In the genomic region with DNA sequence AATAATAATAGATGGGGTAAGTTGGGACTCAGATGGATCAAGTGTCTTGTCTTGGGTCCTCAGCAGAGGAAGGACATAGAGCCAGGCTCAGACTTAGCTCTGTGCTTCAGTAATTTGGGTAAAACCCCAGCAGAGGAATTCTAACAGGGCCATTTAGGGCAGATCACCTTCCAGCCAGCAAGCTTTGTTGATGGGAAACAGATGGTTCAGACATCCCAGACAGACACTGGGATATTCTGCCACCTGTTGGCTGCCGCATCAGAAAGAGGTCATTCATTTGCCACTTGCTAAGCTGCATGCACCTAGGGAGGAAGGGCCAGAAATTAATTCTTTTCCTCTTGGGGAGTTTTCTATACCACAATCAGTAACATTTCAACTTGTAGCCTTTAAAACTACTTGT, we compare ENCODE assay signal across 19 mouse cellular contexts. TPM values are rescaled to one million over a fixed set of nuclear protein-coding genes. Genes with fewer than 3 reads are reported as not detected.
DNase-seq lines count a peak whose midpoint lies in the region; ATAC-seq and TF ChIP-seq lines count a peak whose summit lies in the region.
"Had no signal": no experiment of that assay in that cellular context is flagged by ENCODE, and none has a peak within 500 bp of the region (broad histone marks: within the 10 kb centered on the region; RNA-seq: fewer than 3 reads in every experiment).

No protein-coding gene starts in this region.

- H3K36me3 ChIP-seq in heart, embryonic 11.5 days (ENCODE audit: control insufficient read depth, insufficient read depth, low read length) = peaks cover 3% of the 10 kb centered on the region; the same call in 1 of the 2 replicates
- peaks cover 2% of the 10 kb centered on the region; the same call in 1 of the 2 replicates for H3K36me3 ChIP-seq in midbrain, postnatal 0 days (ENCODE audit: insufficient read depth, low read length)
- H3K36me3 ChIP-seq in midbrain, embryonic 13.5 days = no peaks in the 10 kb centered on the region
- H3K36me3 ChIP-seq in embryonic facial prominence, embryonic 10.5 days (replicated peaks) = no peaks in the 10 kb centered on the region
- H3K36me3 ChIP-seq: embryonic facial prominence, embryonic 15.5 days; forebrain, embryonic 10.5 days had no signal

- H3K4me2 ChIP-seq in heart, embryonic 11.5 days = no peak overlapping the region
- H3K4me2 ChIP-seq in midbrain, postnatal 0 days (ENCODE audit: low read depth, low read length, poor library complexity, severe bottlenecking) = no peak overlapping the region
- no peak overlapping the region for H3K4me2 ChIP-seq in midbrain, embryonic 13.5 days (replicated peaks)
- H3K4me2 ChIP-seq: embryonic facial prominence, embryonic 15.5 days had no signal

- no peak overlapping the region for H3K4me3 ChIP-seq in heart, embryonic 11.5 days (ENCODE audit: low read depth, low read length)
- H3K4me3 ChIP-seq in midbrain, postnatal 0 days (ENCODE audit: low read depth, low read length) = no peak overlapping the region
- H3K4me3 ChIP-seq in midbrain, embryonic 13.5 days (replicated peaks) = no peak overlapping the region
- no peak overlapping the region for H3K4me3 ChIP-seq in embryonic facial prominence, embryonic 10.5 days
- H3K4me3 ChIP-seq: embryonic facial prominence, embryonic 15.5 days; forebrain, embryonic 10.5 days; heart, embryonic 10.5 days; megakaryocyte, embryonic 14.5 days had no signal

- no peak overlapping the region for H3K27ac ChIP-seq in heart, embryonic 11.5 days (ENCODE audit: low read depth, low read length)
- no peak overlapping the region for H3K27ac ChIP-seq in midbrain, postnatal 0 days (ENCODE audit: low read depth, low read length)
- H3K27ac ChIP-seq in midbrain, embryonic 13.5 days = no peak overlapping the region
- H3K27ac ChIP-seq in embryonic facial prominence, embryonic 10.5 days (replicated peaks) = no peak overlapping the region
- H3K27ac ChIP-seq: embryonic facial prominence, embryonic 15.5 days; forebrain, embryonic 10.5 days; heart, embryonic 10.5 days had no signal

- H3K9ac ChIP-seq in heart, embryonic 11.5 days (ENCODE audit: low read depth, low read length) = no peak overlapping the region
- H3K9ac ChIP-seq in midbrain, postnatal 0 days (replicated peaks; ENCODE audit: low read length, poor library complexity, severe bottlenecking) = no peak overlapping the region
- no peak overlapping the region for H3K9ac ChIP-seq in midbrain, embryonic 13.5 days (replicated peaks)
- H3K9ac ChIP-seq: embryonic facial prominence, embryonic 15.5 days; liver, postnatal 0 days had no signal

- peak; percentile 88 for DNase-seq in heart, adult 11 months
- DNase-seq in midbrain, postnatal 0 days (ENCODE audit: low spot score) = no peak
- DNase-seq in embryonic facial prominence, embryonic 10.5 days (ENCODE audit: low spot score) = peak; percentile 34
- DNase-seq in thymus, postnatal 14 days = no peak
- no peak for DNase-seq in adipocyte (ENCODE audit: low spot score)
- DNase-seq: gastrocnemius, postnatal 14 days; heart, postnatal 4 days; liver; liver, postnatal 0 days; lung, postnatal 14 days had no signal

- peaks cover 13% of the 10 kb centered on the region; the same call in 1 of the 2 replicates for H3K4me1 ChIP-seq in heart, embryonic 11.5 days (ENCODE audit: control insufficient read depth, insufficient read depth, low read length)
- no peaks in the 10 kb centered on the region for H3K4me1 ChIP-seq in midbrain, postnatal 0 days (ENCODE audit: insufficient read depth, low read length)
- H3K4me1 ChIP-seq in midbrain, embryonic 13.5 days (replicated peaks) = peaks cover 16% of the 10 kb centered on the region
- H3K4me1 ChIP-seq in embryonic facial prominence, embryonic 10.5 days = peaks cover 40% of the 10 kb centered on the region

- TF ChIP-seq CTCF in midbrain, postnatal 0 days (IDR thresholded peaks at IDR 0.05) = peak; percentile 19; the same call in 1 of the 2 replicates

- 38% methylated on average over 1 of the region's 1 CpGs for WGBS in heart, embryonic 11.5 days (ENCODE audit: insufficient replicate concordance)
- WGBS in midbrain, postnatal 0 days = 65% methylated on average over 1 of the region's 1 CpGs
- WGBS in midbrain, embryonic 13.5 days = 72% methylated on average over 1 of the region's 1 CpGs
- WGBS in embryonic facial prominence, embryonic 10.5 days = 24% methylated on average over 1 of the region's 1 CpGs

- no peaks in the 10 kb centered on the region for H3K27me3 ChIP-seq in heart, embryonic 11.5 days (ENCODE audit: control insufficient read depth, insufficient read depth, low read length)
- no peaks in the 10 kb centered on the region for H3K27me3 ChIP-seq in midbrain, postnatal 0 days (ENCODE audit: insufficient read depth, low read length)
- H3K27me3 ChIP-seq in midbrain, embryonic 13.5 days = no peaks in the 10 kb centered on the region
- H3K27me3 ChIP-seq in embryonic facial prominence, embryonic 10.5 days (replicated peaks; ENCODE audit: low read depth, poor library complexity, severe bottlenecking) = no peaks in the 10 kb centered on the region; the same call in 1 of the 2 replicates
- H3K27me3 ChIP-seq: embryonic facial prominence, embryonic 15.5 days; megakaryocyte, embryonic 14.5 days had no signal

- no peaks in the 10 kb centered on the region for H3K9me3 ChIP-seq in heart, embryonic 11.5 days (replicated peaks; ENCODE audit: control insufficient read depth, low read length)
- H3K9me3 ChIP-seq in midbrain, postnatal 0 days (ENCODE audit: low read length) = no peaks in the 10 kb centered on the region
- H3K9me3 ChIP-seq in midbrain, embryonic 13.5 days = no peaks in the 10 kb centered on the region
- H3K9me3 ChIP-seq in embryonic facial prominence, embryonic 10.5 days = no peaks in the 10 kb centered on the region
- H3K9me3 ChIP-seq: embryonic facial prominence, embryonic 15.5 days; forebrain, embryonic 10.5 days; heart, embryonic 10.5 days; megakaryocyte, embryonic 14.5 days had no signal

- no peak for ATAC-seq in heart, embryonic 11.5 days (replicated peaks; ENCODE audit: insufficient number of reproducible peaks, low FRiP score, low TSS enrichment)
- ATAC-seq in midbrain, postnatal 0 days (ENCODE audit: low FRiP score) = no peak
- no peak for ATAC-seq in midbrain, embryonic 13.5 days
- ATAC-seq: CD4-positive, CD25-positive, alpha-beta regulatory T cell, adult 4 months; liver, postnatal 0 days had no signal

RNA-seq across cellular contexts. Expression of gene Timp3, which starts 21.8 kb away (rescaled TPM):
- polyA plus RNA-seq in heart, embryonic 11.5 days (2014; fragmentation: Nextera tagmentation; extraction: Ambion mirVana) = 56.6 and 63.9 TPM in 2 replicates
- 105 and 133 TPM in 2 replicates for total RNA-seq in midbrain, postnatal 0 days (2014; rRNA removed)
- polyA plus RNA-seq in midbrain, postnatal 0 days (2015; fragmentation: Nextera tagmentation; extraction: Ambion mirVana) = 39.1 and 47.3 TPM in 2 replicates
- 16.3 and 19.9 TPM in 2 replicates for polyA plus RNA-seq in midbrain, embryonic 13.5 days (2015; fragmentation: Nextera tagmentation; extraction: Ambion mirVana)
- polyA plus RNA-seq in embryonic facial prominence, embryonic 10.5 days (2016; fragmentation: Nextera tagmentation; extraction: Ambion mirVana) = 29.4 and 36.3 TPM in 2 replicates
- total RNA-seq: MEL; monocyte, adult 5-6 weeks had no signal
- polyA plus RNA-seq: CD4-positive, CD25-positive, alpha-beta regulatory T cell, adult 4 months had no signal

Comparison
In these comparisons a context has a peak if more than half of its experiments do, and no peak if none do; other contexts are left out.
1. DNase-seq: peak in heart, adult 11 months (single experiment) and embryonic facial prominence, embryonic 10.5 days (single experiment); none in midbrain, postnatal 0 days (single experiment), thymus, postnatal 14 days (single experiment) and adipocyte (single experiment).